Mouse (Mus musculus) layer of hippocampus, adult 9-11 months (tissue): ENCODE results near the gene Laptm4a.
"Not testable (repeated sequence)": the region's sequence is repeated elsewhere in the genome, so short reads cannot be mapped to it uniquely, and the experiment has no call there.

ENCODE experiments used
- DNase-seq: peaks from one replicate; pipeline ENCODE4 v3.0.0; 2022

Laptm4a gene

DNA sequence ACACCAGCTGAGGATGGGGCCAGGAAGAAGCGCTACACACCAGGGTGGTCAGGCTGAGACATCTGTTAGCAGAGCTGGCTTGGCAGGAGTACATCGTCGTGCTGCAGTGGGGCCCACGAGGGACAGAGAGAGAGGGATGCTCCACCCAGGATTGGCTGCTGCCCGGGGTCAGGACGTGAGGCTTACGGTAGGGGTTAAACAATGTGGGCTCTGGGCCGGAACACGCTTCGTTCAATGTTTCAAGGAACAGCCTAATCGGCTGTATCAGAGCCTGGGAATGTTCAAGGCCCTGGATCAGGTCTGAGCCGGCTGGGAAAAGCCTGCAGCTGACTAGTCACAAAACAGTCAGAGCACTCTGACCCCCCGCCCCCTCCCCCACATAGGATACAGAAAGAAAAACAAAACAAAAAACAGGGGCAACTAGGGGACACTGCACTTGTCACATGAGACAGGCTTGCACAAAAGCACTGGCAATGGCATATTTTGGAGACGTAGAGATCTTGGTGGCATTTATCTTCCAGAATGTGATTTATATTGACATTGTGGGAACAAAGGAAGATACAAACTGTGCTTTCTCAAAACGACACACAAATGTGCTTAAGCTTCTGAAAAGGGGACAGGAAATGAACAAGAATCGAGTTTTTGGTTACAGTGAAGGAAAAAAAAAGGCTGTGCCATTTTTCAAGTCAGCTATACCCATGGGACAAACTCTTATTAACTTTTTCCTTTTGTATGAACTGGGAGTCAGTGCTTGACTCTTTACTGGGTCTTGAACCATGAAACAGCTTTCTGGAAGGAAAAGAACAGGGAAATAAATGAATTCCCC lies 8.4 kb upstream of the Laptm4a start:
- no peak for DNase-seq

DNA sequence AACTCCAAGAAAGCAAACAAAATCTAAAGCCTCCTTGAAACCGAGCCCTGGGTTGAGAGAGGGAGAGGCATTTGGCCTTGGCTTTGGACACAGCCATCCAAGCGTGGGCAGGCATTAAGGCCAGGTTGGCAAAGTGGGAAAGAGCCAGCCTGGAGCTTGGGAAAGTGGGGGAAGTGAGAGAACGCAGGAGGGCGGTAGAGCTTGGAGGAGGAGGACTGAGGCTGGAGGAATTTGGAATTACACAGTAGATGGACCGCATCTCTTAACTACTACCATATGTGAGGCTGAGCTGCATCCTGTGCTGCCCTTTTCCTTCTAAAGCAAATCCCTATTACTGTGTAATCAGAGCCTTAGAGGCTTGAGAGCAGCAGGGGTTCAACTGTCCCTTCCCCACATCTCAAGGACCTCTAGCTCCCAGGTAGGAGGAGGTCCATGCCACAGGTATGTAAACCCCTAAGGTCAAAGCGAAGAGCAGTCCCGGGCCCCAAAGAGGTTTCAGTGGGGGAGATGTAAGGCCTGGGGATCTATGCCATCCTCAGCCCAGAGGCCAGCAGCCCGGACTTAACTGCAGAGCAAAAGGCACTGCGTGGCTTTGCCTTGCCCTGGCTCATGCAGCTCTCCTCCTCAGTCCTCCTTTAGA lies 7.6 kb upstream of the Laptm4a start:
- no peak for DNase-seq

GRCm38 (mm10) chr12:8916378-8916777 lies 5.1 kb upstream of the Laptm4a start:
- DNase-seq, result peak; percentile 30

- no peak for DNase-seq
Measured at GRCm38 (mm10) chr12:8919231-8919630, 2.2 kb upstream of the Laptm4a start.

- DNase-seq, result no peak
Measured at GRCm38 (mm10) chr12:8920996-8921393, 469 bp upstream of the Laptm4a start.

- peak; percentile 32 for DNase-seq
Measured at GRCm38 (mm10) chr12:8922369-8923124, 1.1 kb downstream of the Laptm4a start.

- DNase-seq, result no peak
Measured at GRCm38 (mm10) chr12:8923125-8923410, 1.6 kb downstream of the Laptm4a start.

- DNase-seq, result no peak
Measured at GRCm38 (mm10) chr12:8923603-8924002, 2.1 kb downstream of the Laptm4a start.

DNA sequence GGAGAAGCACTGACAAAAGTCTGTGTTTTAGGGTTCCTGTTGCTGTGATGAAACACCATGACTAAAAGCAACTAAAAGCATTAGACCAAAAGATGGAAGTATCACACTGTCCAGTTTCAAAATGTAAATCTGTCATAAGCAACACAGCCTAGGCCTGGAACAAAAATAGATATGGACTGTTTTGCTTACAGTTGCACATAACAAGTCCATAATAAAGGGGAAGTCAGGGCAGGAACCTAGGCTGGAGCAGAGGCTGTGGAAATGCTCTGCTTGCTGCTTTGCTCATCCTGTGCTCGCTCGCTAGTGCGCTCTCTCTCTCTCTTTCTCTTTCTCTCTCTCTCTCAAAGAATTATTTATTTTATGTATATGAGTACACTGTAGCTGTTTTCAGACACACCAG lies 6.2 kb downstream of the Laptm4a start:
- no peak for DNase-seq

- no peak for DNase-seq
Measured at GRCm38 (mm10) chr12:8928766-8929165, 7.3 kb downstream of the Laptm4a start.

GRCm38 (mm10) chr12:8931083-8931482 lies 9.6 kb downstream of the Laptm4a start:
- DNase-seq, result no peak

DNA sequence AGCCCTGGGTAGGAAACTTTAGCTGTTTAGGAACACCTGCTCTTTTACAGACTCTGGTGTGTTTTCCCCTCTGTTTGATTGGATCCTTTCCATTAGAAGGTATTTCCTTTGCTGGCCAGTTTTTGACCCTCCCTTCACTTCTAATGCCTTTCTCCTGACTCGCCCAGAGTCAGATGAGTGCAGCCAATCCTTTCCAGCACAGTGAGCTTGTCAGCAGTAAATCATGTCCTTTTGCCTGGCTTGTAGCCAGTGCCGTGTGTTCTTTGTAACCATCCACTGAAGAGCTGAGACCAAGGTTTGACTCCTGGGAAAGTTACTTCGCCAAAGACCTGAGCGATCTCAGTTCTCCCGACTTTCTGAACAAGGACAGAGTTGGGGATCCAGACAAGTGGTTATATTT lies 13.9 kb downstream of the Laptm4a start:
- DNase-seq, result no peak

DNA sequence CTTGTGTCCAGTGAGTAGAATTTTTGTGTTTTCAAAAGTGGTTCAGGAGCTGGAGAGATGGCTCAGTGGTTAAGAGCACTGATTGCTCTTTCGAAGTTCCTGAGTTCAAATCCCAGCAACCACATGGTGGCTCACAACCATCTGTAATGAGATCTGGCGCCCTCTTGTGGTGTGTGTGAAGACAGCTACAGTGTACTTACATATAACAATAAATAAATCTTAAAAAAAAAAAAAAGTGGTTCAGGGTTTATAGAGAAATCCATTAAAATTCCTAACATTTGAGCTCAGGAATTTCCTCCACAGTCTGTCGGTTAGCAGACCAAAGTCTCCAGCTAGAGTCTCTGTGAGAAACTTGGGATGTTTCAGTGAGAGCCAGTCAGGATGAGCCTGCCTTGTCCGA lies 14.7 kb downstream of the Laptm4a start:
- not testable (repeated sequence) for DNase-seq

GRCm38 (mm10) chr12:8939490-8939889 lies 18.0 kb downstream of the Laptm4a start:
- DNase-seq, result no peak

DNA sequence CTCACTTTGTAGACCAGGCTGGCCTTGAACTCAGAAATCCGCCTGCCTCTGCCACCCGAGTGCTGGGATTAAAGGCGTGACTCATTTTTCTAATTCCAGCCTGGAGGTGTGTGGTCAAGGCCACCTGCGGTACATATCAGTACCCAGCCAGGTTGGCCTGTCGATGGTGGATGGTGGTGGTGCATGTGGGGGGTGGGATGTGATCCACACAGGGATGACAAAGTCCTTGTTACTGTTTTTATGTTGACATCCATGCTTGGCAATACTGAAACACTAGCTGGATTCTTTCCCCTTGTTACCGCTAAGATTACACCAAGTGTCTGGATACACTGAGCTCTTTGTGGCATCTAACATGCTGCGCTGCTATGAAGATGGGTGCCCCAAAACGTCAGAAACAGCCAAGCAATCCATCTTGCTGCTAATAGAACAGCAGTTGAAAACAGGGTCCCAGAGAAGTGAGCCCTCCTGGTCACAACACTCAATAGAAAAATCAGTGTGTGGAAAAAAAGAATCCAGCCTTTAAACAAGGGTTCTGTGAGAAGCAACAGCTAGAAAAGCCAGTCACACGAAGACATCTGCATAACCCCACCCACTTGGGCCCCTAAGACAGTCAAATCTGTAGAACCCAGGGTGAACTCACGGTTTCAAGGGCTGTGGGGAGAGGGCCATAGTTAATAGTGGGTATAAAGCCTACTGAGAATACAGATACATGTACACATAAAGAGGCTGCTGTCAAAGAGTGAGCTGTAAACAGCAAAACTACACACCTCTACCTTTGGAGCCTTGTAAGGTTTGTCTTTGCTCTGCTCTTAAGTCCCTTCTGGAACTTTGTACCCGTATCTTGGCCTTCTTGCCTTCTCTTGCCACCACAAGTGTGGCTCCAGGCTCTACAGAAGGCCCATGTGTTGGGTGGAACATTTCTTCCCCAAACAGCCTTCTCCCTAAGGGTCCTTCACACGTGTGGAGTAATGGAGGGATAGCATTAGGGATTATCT lies 18.8 kb downstream of the Laptm4a start:
- no peak for DNase-seq

DNA sequence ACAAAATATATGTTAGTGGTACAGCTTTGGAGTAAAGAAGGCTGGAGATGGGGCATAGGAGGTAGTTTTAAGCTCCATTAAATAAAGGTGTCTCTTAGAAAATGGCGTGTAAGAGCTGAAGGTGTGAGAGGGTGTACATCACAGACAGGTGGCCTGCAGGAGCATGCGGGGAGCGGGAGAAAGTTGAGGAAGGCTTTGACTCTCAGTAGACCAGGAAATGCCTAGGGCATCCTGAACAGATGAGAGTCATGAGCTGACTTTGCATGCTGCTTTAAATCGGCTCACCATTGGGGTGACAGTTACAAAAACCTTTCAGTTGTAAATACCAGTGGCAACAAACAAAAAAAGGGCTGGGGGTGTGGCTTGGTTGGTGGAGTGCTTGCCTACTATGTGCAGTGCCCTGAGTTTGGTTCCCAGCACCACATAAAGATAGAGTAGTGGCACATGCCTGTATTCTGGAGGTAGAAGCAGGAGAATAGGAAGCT lies 19.7 kb downstream of the Laptm4a start:
- no peak for DNase-seq

- no peak for DNase-seq
Measured at GRCm38 (mm10) chr12:8941699-8942392, 20.4 kb downstream of the Laptm4a start.

- DNase-seq, result no peak
Measured at GRCm38 (mm10) chr12:8947163-8947562, 25.7 kb downstream of the Laptm4a start.

DNA sequence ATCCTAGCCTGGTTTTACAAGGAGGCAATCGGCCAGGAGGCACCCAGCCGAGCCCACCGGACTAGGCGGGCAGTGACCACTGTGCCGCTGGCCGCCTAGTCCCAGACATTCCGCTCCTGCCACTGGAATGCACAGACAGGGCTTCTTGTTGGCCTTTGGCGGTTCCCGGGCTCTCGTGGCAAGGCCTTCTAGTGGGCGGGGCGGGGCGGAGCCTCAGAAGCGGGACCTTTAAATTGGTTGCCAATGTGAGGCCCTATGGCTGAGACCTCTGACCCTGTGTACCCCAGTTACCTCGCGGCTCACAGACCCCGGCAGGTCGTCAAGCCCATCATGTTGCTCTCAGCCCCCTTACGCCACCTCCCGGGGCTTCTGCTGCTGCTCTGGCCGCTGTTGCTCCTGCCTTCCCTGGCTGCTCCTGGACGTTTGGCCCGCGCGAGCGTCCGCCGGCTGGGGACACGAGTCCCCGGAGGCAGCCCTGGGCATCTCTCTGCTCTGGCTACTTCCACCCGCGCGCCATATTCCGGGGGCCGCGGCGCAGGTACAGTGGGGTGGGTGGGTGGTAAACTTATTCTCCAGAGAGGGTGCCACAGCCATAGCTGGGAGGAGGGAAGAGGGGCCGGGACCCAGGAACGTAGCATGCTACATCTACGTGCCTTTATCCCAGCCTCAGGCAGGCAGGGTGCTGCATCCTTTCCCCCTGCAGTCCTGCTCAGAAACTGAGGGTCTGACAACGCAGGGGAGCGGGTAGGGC lies 26.4 kb downstream of the Laptm4a start, which contains the start of gene Matn3:
Gene Matn3 (plus strand): TSS at position 216 of the 751 bp plus-strand sequence.
- DNase-seq, result peak; percentile 17

GRCm38 (mm10) chr12:8953136-8953535 lies 31.7 kb downstream of the Laptm4a start:
- no peak for DNase-seq

GRCm38 (mm10) chr12:8954161-8954561 lies 32.7 kb downstream of the Laptm4a start:
- no peak for DNase-seq
